8 mouse cellular contexts compared by ENCODE assay signal in the genomic region with DNA sequence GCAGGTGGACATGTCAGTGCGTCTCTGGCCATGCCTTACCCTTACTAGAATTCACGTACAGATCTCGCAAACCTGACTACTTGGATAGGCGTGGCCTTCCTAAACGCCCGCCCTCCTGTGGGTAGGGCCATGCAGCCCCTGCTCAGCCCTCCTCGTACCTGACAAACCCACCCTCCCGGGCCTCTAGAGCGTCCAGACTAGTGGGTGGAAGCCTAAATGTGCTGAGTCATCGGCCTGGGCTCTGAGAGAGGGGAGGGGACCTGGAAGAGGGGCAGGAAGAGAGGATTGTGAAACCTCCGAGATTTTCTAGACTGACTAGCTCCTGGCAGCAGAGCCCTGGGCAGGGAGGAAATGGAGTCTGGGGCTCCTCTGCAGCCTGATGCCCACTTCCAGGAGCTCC. TPM values are rescaled to one million over a fixed set of nuclear protein-coding genes. Genes with fewer than 3 reads are reported as not detected.
DNase-seq lines count a peak whose midpoint lies in the region; ATAC-seq and TF ChIP-seq lines count a peak whose summit lies in the region.

No protein-coding gene starts in this region.

- no peaks in the 10 kb centered on the region for H3K9me3 ChIP-seq in intestine, embryonic 15.5 days
- no peaks in the 10 kb centered on the region for H3K9me3 ChIP-seq in liver, embryonic 15.5 days (replicated peaks)
- H3K9me3 ChIP-seq in neural tube, embryonic 12.5 days, result no peaks in the 10 kb centered on the region

- H3K4me3 ChIP-seq in layer of hippocampus, adult 2 months, result peak overlapping the region; percentile 43
- H3K4me3 ChIP-seq in intestine, embryonic 15.5 days (replicated peaks), result peak overlapping the region; percentile 18; the same call in 1 of the 2 replicates
- H3K4me3 ChIP-seq in liver, embryonic 15.5 days (replicated peaks), result peak overlapping the region; percentile 72
- H3K4me3 ChIP-seq in neural tube, embryonic 12.5 days, result peak overlapping the region; percentile 18

- peak; percentile 72 for ATAC-seq in intestine, embryonic 15.5 days
- peak; percentile 35 for ATAC-seq in liver, embryonic 15.5 days (ENCODE audit: insufficient read depth)
- ATAC-seq in neural tube, embryonic 12.5 days (ENCODE audit: low FRiP score, low read depth), result no peak

- H3K36me3 ChIP-seq in intestine, embryonic 15.5 days, result peaks cover 2% of the 10 kb centered on the region; the same call in 1 of the 2 replicates
- H3K36me3 ChIP-seq in liver, embryonic 15.5 days (replicated peaks), result peaks cover 24% of the 10 kb centered on the region; the same call in 1 of the 2 replicates
- H3K36me3 ChIP-seq in neural tube, embryonic 12.5 days, result peaks cover 27% of the 10 kb centered on the region

- H3K27me3 ChIP-seq in intestine, embryonic 15.5 days (replicated peaks), result no peaks in the 10 kb centered on the region
- no peaks in the 10 kb centered on the region for H3K27me3 ChIP-seq in liver, embryonic 15.5 days
- no peaks in the 10 kb centered on the region for H3K27me3 ChIP-seq in neural tube, embryonic 12.5 days (replicated peaks)

- WGBS in intestine, embryonic 15.5 days, result 13% methylated on average over 11 of the region's 11 CpGs
- WGBS in liver, embryonic 15.5 days (ENCODE audit: insufficient replicate concordance), result 9% methylated on average over 11 of the region's 11 CpGs
- WGBS in neural tube, embryonic 12.5 days, result 21% methylated on average over 11 of the region's 11 CpGs

- peak overlapping the region; percentile 68 for H3K4me2 ChIP-seq in intestine, embryonic 15.5 days (replicated peaks)
- H3K4me2 ChIP-seq in liver, embryonic 15.5 days, result peak overlapping the region; percentile 81
- H3K4me2 ChIP-seq in neural tube, embryonic 12.5 days (replicated peaks), result peak overlapping the region; percentile 69

- 0 out of 2 replicates have a peak overlapping the region, but pooled peaks have one; percentile 46 for H3K27ac ChIP-seq in layer of hippocampus, adult 2 months
- H3K27ac ChIP-seq in intestine, embryonic 15.5 days, result no peak overlapping the region
- peak overlapping the region; percentile 51 for H3K27ac ChIP-seq in liver, embryonic 15.5 days (replicated peaks)
- no peak overlapping the region for H3K27ac ChIP-seq in neural tube, embryonic 12.5 days

- DNase-seq in layer of hippocampus, adult 2 months (ENCODE audit: low spot score in 2 of 2), result peak in 1 of 2 experiments; percentile 22
- no peak for DNase-seq in layer of hippocampus, postnatal 25 days (ENCODE audit: extremely low spot score in 1 of 2, low spot score in 1 of 2)
- peak; percentile 66 to 69 for DNase-seq in adrenal gland, postnatal 36 days
- peak; percentile 31 for DNase-seq in gastrocnemius, postnatal 25 days
- DNase-seq in spleen, postnatal 14 days (ENCODE audit: low spot score in 2 of 2), result no peak

- TF ChIP-seq CTCF in layer of hippocampus, adult 2 months (conservative IDR thresholded peaks at IDR 0.05), result no peak

- H3K9ac ChIP-seq in intestine, embryonic 15.5 days, result no peak overlapping the region
- no peak overlapping the region for H3K9ac ChIP-seq in liver, embryonic 15.5 days
- no peak overlapping the region for H3K9ac ChIP-seq in neural tube, embryonic 12.5 days

- H3K4me1 ChIP-seq in intestine, embryonic 15.5 days (replicated peaks), result peaks cover 7% of the 10 kb centered on the region; the same call in 1 of the 2 replicates
- H3K4me1 ChIP-seq in liver, embryonic 15.5 days (replicated peaks), result peaks cover 55% of the 10 kb centered on the region
- H3K4me1 ChIP-seq in neural tube, embryonic 12.5 days, result peaks cover 9% of the 10 kb centered on the region; the same call in 1 of the 2 replicates

RNA-seq across cellular contexts. Expression of a gene that starts 3.4 kb away (rescaled TPM):
- total RNA-seq in layer of hippocampus, adult 2 months (2021), result 10 to 100 TPM; 29.0 to 35.1 TPM
- total RNA-seq in layer of hippocampus, postnatal 25 days (2021), result 10 to 100 TPM; 28.7 to 33.5 TPM
- 10 to 100 TPM; 44.5 to 48.7 TPM for total RNA-seq in adrenal gland, postnatal 36 days (2021)
- 1 to 10 TPM; 6.1 to 8.2 TPM for total RNA-seq in gastrocnemius, postnatal 25 days (2021)
- polyA plus RNA-seq in intestine, embryonic 15.5 days (2015; fragmentation: Nextera tagmentation; extraction: Ambion mirVana), result 23.0 and 23.9 TPM in 2 replicates
- polyA plus RNA-seq in liver, embryonic 15.5 days (2015; fragmentation: Nextera tagmentation; extraction: Ambion mirVana), result 9.2 and 11.8 TPM in 2 replicates
- 32.9 and 35.5 TPM in 2 replicates for polyA plus RNA-seq in neural tube, embryonic 12.5 days (2016; fragmentation: Nextera tagmentation; extraction: Ambion mirVana)

RNA-seq across cellular contexts. Expression of a gene that starts 15.1 kb away (rescaled TPM):
- total RNA-seq in layer of hippocampus, adult 2 months (2021), result 10 to 100 TPM; 14.7 to 20.6 TPM
- 10 to 100 TPM; 17.0 to 20.9 TPM for total RNA-seq in layer of hippocampus, postnatal 25 days (2021)
- total RNA-seq in adrenal gland, postnatal 36 days (2021), result 1 to 10 TPM; 2.2 to 4.0 TPM
- total RNA-seq in gastrocnemius, postnatal 25 days (2021), result under 1 TPM; 0.16 to 0.56 TPM
- 12.4 TPM in 2 replicates for polyA plus RNA-seq in intestine, embryonic 15.5 days (2015; fragmentation: Nextera tagmentation; extraction: Ambion mirVana)
- 0.92 and 1.5 TPM in 2 replicates for polyA plus RNA-seq in liver, embryonic 15.5 days (2015; fragmentation: Nextera tagmentation; extraction: Ambion mirVana)
- polyA plus RNA-seq in neural tube, embryonic 12.5 days (2016; fragmentation: Nextera tagmentation; extraction: Ambion mirVana), result 34.8 and 38.7 TPM in 2 replicates

RNA-seq across cellular contexts. Expression of a gene that starts 23.8 kb away (rescaled TPM):
- 100 to 1,000 TPM; 105 to 108 TPM for total RNA-seq in layer of hippocampus, adult 2 months (2021)
- total RNA-seq in layer of hippocampus, postnatal 25 days (2021), result 100 to 1,000 TPM in 1 of 2 experiments, 10 to 100 TPM in 1; 87.8 to 116 TPM
- total RNA-seq in adrenal gland, postnatal 36 days (2021), result 10 to 100 TPM; 41.0 to 50.8 TPM
- total RNA-seq in gastrocnemius, postnatal 25 days (2021), result 10 to 100 TPM; 17.5 to 21.2 TPM
- 35.4 and 35.5 TPM in 2 replicates for polyA plus RNA-seq in intestine, embryonic 15.5 days (2015; fragmentation: Nextera tagmentation; extraction: Ambion mirVana)
- polyA plus RNA-seq in liver, embryonic 15.5 days (2015; fragmentation: Nextera tagmentation; extraction: Ambion mirVana), result 25.5 and 27.4 TPM in 2 replicates
- polyA plus RNA-seq in neural tube, embryonic 12.5 days (2016; fragmentation: Nextera tagmentation; extraction: Ambion mirVana), result 73.3 and 81.4 TPM in 2 replicates

RNA-seq across cellular contexts. Expression of a gene that starts 37.5 kb away (rescaled TPM):
- 100 to 1,000 TPM in 1 of 2 experiments, 10 to 100 TPM in 1; 91.6 to 102 TPM for total RNA-seq in layer of hippocampus, adult 2 months (2021)
- 100 to 1,000 TPM; 100 to 109 TPM for total RNA-seq in layer of hippocampus, postnatal 25 days (2021)
- total RNA-seq in adrenal gland, postnatal 36 days (2021), result 10 to 100 TPM; 11.5 to 16.3 TPM
- total RNA-seq in gastrocnemius, postnatal 25 days (2021), result 1 to 10 TPM; 4.7 to 7.3 TPM
- 60.3 and 61.4 TPM in 2 replicates for polyA plus RNA-seq in intestine, embryonic 15.5 days (2015; fragmentation: Nextera tagmentation; extraction: Ambion mirVana)
- polyA plus RNA-seq in liver, embryonic 15.5 days (2015; fragmentation: Nextera tagmentation; extraction: Ambion mirVana), result 5.6 and 5.8 TPM in 2 replicates
- polyA plus RNA-seq in neural tube, embryonic 12.5 days (2016; fragmentation: Nextera tagmentation; extraction: Ambion mirVana), result 89.2 and 93.6 TPM in 2 replicates

RNA-seq across cellular contexts. Expression of a gene that starts 43.7 kb away (rescaled TPM):
- not detected for total RNA-seq in layer of hippocampus, adult 2 months (2021)
- total RNA-seq in layer of hippocampus, postnatal 25 days (2021), result not detected
- under 1 TPM in 1 of 2 experiments, not detected in 1; 0.43 TPM for total RNA-seq in adrenal gland, postnatal 36 days (2021)
- total RNA-seq in gastrocnemius, postnatal 25 days (2021), result not detected
- polyA plus RNA-seq in intestine, embryonic 15.5 days (2015; fragmentation: Nextera tagmentation; extraction: Ambion mirVana), result not detected in 2 replicates
- polyA plus RNA-seq in liver, embryonic 15.5 days (2015; fragmentation: Nextera tagmentation; extraction: Ambion mirVana), result 0.31 TPM in 1 of 2 replicates, not detected in the other
- polyA plus RNA-seq in neural tube, embryonic 12.5 days (2016; fragmentation: Nextera tagmentation; extraction: Ambion mirVana), result not detected in 2 replicates

Comparison
In these comparisons a context has a peak if more than half of its experiments do, and no peak if none do; other contexts are left out.
1. DNase-seq: peak in adrenal gland, postnatal 36 days (2 of 2) and gastrocnemius, postnatal 25 days (single experiment); none in layer of hippocampus, postnatal 25 days (0 of 2) and spleen, postnatal 14 days (0 of 2).
2. H3K27ac ChIP-seq: peak in layer of hippocampus, adult 2 months (single experiment) and liver, embryonic 15.5 days (single experiment); none in intestine, embryonic 15.5 days (single experiment) and neural tube, embryonic 12.5 days (single experiment).
3. H3K4me3 ChIP-seq: peak in every context shown above with its lines; median percentile 72 in liver, embryonic 15.5 days; 43 in layer of hippocampus, adult 2 months; 18 in intestine, embryonic 15.5 days; 18 in neural tube, embryonic 12.5 days.
4. Peak in every context shown above with its lines, with median percentiles within 50 percentile points of each other: H3K4me2 ChIP-seq.